Mouse (Mus musculus) liver, adult 2 months (tissue): ENCODE measurements around the gene Cygb.

Source experiments
- CTCF ChIP-seq: fragments of 200-500 bp; IDR thresholded peaks from 2 replicates; pipeline ENCODE4 v1.5.1; 2011; ENCODE audit warnings: low read depth, low read length, control low read depth
- POLR2A ChIP-seq: fragments of 200-500 bp; IDR thresholded peaks from 2 replicates; pipeline ENCODE4 v1.6.1; 2011; ENCODE audit warnings: low read length, control low read depth; ENCODE audit not compliant: insufficient read depth; ENCODE audit errors: extremely low read depth

GRCm38 (mm10) chr11:116645446-116646110, 8.5 kb downstream of the Cygb start:
- TF ChIP-seq POLR2A, result no peak
- no peak for TF ChIP-seq CTCF
